Mouse (Mus musculus): ENCODE results near the gene Egfl8.

Gene Egfl8

GRCm38 (mm10) chr17:34648141-34648890 is 32.5 kb upstream of the Egfl8 start:
- DNase-seq: peak; percentile 3 to 8

DNA sequence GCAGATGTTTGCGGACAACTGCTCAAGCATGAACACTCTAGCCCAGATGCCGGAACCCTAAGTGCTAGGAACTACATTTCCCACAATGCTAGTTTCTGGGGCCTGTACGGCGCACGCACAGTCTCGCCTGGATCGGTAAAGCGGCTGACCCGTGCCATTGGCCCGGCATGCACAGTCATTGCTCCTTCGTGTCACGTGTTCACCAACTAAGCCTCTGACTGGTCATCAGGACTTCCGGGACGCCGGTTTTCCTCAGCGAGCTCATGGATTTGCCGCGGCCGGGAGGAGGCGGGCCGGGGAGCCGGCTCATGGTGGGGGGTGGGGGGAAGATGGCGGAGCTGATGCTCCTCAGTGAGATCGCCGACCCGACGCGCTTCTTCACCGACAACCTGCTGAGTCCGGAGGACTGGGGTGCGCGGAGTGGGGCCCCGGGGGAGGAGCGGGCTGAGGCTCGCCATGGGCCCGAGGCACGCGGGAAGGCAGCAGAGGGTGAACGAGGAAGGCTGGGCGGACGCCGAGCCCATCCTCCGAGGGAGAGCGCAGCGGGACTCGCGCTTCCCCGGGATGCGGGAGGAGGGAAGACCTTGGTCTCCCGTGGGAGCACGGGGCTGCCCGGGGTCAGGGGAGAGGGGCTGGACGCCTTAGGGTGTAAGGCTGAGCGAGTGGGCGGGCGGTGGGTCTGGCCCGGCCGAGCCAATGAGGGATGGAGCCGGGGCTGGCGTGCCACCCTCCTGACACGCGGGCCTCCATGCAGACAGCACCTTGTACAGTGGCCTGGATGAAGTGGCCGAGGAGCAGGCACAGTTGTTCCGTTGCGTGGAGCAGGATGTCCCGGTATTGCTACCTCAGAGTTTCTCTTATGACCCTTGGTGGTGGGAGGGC is 31.4 kb upstream of the Egfl8 start, which contains the start of gene Atf6b:
TSS of gene Atf6b (plus strand) at position 241 of the 882 bp plus-strand sequence.
- DNase-seq: peak; percentile 91 to 95

- peak; percentile 21 to 51 for DNase-seq
These were observed 30.2 kb upstream of the Egfl8 start for GRCm38 (mm10) chr17:34645831-34646511.

DNA sequence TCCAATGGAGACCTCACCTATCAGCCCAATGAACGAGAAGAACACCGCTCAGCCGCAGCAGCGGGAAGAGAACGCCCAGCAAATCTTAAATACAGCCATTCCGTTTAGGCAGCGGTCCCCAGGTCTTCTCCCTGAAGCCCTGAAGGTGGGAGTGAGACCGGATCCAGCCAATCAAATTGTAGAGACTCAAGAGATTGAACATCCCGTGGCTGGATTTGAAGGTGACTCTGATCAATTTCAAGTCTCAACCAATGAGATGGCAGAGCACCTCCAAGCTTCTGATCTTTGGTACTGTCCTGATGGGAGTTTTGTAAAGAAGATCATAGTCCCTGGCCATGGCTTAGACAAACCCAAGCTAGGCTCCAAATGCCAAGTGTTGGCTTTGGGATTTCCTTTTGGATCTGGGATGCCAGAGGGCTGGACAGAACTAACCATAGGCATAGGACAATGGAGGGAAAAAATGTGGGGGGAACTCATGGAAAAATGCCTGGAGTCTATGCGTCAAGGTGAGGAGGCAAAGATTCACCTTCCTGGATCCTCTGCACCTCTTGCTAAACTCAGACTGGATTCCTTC is 29.6 kb upstream of the Egfl8 start:
- DNase-seq: peak; percentile 7 to 19

DNA sequence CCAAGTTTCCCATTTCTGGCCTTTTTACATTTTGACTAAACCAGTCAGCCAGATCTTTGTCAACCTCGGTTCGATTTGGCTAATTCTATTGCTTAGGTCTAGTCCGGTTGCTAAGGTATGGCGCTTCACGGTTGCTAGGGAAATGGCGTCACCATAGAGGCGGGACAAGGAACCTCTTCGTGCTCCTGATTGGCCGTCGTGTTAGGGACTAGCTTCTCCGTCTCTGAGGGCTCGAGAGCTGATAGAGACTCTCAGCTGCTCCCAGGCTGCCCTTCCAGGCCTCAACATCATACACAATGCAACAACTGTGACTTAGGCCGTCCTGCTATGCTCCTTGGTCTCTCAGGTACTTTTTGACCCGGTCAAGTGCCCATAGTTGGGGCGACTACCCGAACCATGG is 28.8 kb upstream of the Egfl8 start, which contains the start of gene Fkbpl:
TSS of gene Fkbpl (plus strand) at position 157 of the 400 bp plus-strand sequence.
- DNase-seq: peak; percentile 96

DNA sequence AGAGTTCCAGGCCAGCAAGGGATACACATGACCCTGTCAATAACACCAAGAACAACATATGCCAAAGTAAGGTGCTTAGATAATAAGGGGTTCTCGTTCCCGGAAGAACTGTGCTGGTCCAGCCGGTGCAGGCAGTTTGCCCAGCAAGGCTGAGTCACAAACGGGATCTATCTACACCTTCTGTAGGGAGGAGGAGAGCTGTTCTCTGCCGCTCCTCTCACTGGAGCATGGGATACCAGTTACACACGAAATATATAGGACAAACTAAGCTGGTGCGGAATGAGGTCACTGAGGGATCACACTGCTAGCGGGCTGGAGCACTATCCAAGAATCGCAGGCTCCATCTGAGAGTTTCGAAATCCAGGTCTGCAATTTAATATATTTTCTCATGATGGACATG is 28.2 kb upstream of the Egfl8 start:
- DNase-seq: peak; percentile 82 to 89

- DNase-seq: peak in 1 of 2 experiments; percentile 10
These were observed 27.6 kb upstream of the Egfl8 start for GRCm38 (mm10) chr17:34643379-34643778.

DNA sequence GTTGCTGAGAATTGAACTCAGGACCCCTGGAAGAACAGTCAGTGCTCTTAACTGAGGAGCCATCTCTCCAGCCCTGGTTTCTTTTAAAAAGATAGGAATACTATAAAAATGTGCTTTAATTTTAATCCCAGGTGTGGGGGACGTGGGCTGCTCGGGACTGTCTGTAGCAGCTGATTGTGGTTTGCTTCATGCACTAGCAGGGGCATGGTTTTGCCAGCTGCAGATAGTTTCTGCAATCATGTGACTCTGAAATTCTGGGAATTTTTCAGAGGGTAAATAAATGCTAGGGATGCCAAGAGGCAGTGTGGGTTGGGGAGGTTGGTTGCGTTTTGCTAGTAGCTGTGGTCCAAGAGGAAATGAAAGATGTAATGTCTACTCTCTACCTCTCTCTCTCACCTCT is 26.2 kb upstream of the Egfl8 start:
- DNase-seq: peak in 1 of 2 experiments; percentile 16

GRCm38 (mm10) chr17:34640778-34641601 is 25.2 kb upstream of the Egfl8 start:
- peak; percentile 89 for DNase-seq

DNA sequence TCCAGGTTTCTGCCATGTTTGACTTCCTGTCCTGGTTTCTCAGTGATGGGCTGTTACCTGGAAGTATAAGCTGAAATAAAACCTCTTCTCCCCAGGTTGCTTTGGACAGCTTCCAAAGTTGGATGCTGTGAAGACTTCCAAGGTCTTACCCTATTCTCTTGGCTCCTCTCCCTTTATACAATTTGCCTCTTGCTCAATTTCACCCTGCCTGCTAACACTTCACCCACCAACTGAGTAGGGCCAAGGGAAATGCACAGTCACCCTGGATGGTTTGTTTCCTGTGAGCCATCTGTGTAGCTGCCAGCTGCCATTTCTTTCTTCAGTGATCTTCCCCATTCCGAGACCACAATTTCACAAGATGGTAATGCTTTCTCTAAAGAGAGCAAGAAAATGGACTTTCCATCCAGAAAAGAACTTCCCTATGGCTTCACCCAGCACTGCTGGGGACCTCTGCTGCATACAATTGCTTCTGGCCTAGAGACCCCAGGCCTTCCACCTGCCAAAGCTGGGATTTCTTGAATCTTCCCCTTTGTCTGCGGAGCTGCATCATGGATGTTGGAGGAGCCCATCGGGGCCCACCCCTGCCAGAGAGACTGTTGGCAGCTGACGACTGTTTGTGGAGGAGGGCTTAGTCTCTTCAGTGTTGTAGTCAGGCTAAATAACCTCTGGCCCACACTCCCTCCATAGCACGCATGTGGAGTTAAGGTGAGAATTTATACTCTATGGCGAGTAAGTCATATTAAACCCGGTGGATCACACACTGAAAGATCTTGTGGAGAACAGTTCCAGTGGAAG is 23.9 kb upstream of the Egfl8 start:
- peak; percentile 42 to 43 for DNase-seq

GRCm38 (mm10) chr17:34637459-34637858 is 21.7 kb upstream of the Egfl8 start:
- DNase-seq: peak in 1 of 2 experiments; percentile 34

DNA sequence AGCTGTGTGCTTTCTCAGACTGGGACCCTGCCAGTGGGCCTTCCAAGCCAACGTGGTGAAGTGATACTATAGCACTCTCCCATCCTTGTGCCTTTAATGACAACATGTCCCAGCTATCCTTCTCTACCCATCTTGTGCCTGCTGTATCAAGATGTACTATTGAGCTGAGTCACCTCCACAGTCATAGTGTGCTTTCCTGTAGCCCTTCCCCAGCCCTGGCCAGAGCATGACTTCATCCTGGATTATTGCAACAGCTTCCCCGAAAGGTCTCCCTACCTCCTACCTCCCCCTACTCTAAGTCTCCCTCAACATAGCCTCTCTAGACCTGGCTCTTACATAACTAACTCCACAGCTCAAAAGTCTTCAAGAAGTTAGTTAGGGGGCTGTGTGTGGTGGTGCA is 19.9 kb upstream of the Egfl8 start:
- no peak for DNase-seq

- peak; percentile 85 to 90 for DNase-seq
These were observed 16.5 kb upstream of the Egfl8 start for GRCm38 (mm10) chr17:34632261-34632691.

DNA sequence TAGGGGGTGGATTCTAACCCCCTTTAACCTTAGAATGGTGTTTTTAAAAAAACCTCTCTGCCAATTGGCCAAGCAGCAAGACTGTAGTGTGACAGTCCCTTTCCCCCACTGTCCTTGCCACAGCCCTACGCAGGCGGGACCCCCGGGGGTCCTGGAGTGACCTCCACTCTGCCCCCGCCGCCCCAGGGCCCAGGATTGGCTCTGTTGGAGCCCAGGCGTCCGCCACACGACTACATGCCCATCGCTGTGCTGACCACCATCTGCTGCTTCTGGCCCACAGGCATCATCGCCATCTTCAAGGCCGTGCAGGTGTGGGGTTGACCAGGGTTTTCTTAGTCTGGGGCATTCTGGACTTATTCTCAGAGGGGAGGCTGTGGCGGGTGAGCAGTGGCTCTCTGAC is 15.9 kb upstream of the Egfl8 start:
- DNase-seq: peak; percentile 66 to 70

DNA sequence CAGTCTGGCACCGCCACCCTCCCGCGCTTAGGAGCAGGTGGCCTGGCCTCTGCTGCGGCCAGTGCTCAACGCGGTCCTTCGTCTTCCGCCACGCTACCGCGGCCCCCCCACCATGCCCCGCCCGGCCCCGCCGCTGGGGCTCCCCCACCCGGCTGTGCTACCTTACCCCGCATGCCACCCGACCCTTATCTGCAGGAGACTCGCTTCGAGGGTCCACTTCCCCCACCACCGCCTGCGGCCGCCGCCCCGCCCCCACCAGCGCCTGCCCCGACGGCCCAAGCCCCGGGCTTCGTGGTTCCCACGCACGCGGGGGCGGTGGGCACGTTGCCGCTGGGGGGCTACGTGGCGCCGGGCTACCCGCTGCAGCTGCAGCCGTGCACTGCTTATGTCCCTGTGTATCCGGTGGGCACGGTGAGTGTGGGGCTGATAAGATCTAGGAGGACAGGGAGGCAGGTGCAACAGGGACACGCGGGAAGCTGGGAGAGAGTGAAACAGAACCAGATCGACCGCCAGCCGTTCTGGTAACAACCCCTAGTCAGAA is 15.1 kb upstream of the Egfl8 start:
- peak; percentile 72 to 78 for DNase-seq

GRCm38 (mm10) chr17:34629796-34630603 is 14.2 kb upstream of the Egfl8 start:
- DNase-seq: peak; percentile 71 to 83

- DNase-seq: peak; percentile 73 to 75
These were observed 13.5 kb upstream of the Egfl8 start, which contains the start of gene Prrt1 for GRCm38 (mm10) chr17:34629221-34629751. TSS of gene Prrt1 (plus strand) at chr17:34629533.

DNA sequence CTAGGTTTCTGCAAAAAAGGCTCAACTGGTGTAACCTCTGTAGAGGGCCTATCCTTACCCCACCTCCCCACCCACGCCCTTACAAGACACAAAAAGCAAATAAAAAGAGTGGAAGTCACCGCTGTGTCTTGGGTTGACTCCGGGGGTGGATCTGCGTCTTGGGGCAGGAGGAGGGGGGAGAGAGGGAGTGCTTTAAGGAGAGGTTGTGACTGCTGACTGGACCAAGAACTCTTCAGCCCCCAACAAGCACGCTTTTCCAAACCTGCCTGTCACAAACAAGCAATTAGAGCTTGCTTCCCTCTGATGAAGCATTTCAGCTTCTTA is 12.8 kb upstream of the Egfl8 start:
- no peak for DNase-seq

DNA sequence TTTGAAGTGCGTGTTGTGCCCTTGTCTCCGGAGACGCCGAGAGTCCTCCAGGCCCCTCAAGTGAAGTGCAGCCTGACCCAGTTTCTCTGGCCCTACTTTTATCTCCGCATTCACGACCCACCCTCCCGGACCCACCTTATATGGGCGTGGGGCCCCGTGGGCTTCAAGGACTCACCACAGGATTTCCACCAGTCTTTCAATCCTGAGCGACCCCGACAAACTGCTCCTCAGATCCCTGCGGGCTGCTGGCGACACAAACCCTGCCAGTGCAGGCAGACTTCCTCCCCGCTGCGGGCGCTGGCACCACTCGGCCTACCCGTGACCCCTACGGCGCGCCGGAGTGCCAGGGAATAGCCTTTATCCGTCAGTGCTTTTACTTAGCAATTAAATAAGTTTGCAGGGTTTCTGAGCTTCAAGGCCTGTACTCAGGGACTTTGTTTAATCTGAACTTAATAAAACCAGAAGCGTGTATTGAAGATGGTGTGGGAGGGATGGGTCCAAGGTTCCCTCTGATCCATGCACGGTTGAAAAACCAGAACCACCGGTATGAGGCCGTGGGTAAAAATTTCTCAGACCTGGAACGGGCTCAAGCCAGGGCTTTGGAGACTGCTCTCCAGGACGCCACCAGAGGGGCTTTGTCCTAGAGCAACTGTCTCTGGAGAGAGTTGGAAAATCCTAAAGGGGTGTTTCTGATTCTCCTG is 12.3 kb upstream of the Egfl8 start, which contains the start of gene Ppt2:
TSS of gene Ppt2 (minus strand) at position 568 of the 701 bp plus-strand sequence.
- DNase-seq: peak; percentile 89 to 92
